Mouse (Mus musculus) testis, adult 2 months (tissue): Measurements from ENCODE around the gene Stxbp1.

Source experiments
- CTCF ChIP-seq: fragments of 200-500 bp; IDR thresholded peaks from 2 replicates; pipeline ENCODE4 v1.5.1; 2012; ENCODE audit warnings: low read depth, mild to moderate bottlenecking, inconsistent platforms, low read length, moderate library complexity; ENCODE audit not compliant: control insufficient read depth, insufficient read depth, insufficient replicate concordance
- POLR2A ChIP-seq: fragments of 200-500 bp; IDR thresholded peaks from 2 replicates; pipeline ENCODE4 v1.6.1; 2012; ENCODE audit warnings: low read depth, mild to moderate bottlenecking, inconsistent platforms, low read length, moderate library complexity; ENCODE audit not compliant: control insufficient read depth

DNA sequence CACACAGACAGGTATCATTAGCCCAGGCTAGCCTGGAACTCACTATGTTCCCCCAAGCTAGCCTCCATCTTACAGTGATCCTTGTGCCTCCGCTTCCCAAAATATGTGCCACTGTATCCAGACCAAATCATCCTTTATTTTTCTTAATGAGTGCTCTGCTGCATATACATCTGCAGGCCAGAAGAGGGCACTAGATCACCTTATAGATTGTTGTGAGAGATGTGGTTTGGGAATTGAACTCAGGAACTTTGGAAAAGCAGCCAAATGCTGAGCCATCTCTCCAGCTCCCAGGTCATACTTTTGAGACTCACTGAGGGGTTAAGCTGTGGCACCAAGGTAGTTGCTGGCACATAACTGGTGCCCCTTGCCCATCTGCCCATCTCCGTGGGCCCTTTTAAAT lies 17.7 kb upstream of the Stxbp1 start:
- TF ChIP-seq CTCF (no peak), POLR2A (no peak)
